Mouse (Mus musculus): ENCODE results near the gene Pias3. TPM values are rescaled to one million over a fixed set of nuclear protein-coding genes. Genes with fewer than 3 reads are reported as not detected.
"Not testable (repeated sequence)": the region's sequence is repeated elsewhere in the genome, so short reads cannot be mapped to it uniquely, and the experiment has no call there.

Pias3 gene
- total RNA-seq (2014; rRNA removed) = 25.0 and 29.8 TPM in 2 replicates
- 26.4 and 32.9 TPM in 2 replicates for polyA plus RNA-seq (2015; fragmentation: Nextera tagmentation; extraction: Ambion mirVana)

DNA sequence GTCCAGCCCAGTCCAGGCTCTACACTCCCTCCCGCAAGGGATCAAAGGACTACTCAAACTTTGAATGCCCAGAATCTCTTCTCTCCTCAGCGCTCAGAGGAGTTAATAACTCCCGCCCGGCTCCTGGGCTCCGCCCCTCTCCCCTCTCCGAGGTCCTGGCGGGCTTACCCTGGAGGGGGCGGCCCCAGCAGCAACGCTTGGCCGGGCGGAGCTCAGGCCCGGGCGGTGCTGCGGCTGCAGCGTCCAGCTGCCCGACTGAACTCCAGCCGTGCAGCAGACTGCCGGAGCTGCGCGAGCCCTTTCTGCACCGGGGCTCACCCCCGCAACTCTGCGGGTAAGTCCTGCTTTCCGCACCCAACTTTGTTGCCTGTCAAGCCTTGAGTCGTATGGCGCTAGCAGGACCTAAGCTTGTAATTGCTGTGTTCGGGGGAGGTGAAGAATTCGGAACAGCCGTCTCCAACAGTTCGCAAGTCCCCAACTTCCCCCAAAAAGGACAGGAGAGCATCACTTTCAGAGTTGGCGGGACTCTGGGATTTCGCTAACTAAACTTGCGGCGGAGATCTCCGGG is at the start of gene Pias3:
Pias3 (plus strand) TSS at position 187 of the 568 bp plus-strand sequence.
- no peak for TF ChIP-seq CTCF (IDR thresholded peaks at IDR 0.05; ENCODE audit: low read depth)

DNA sequence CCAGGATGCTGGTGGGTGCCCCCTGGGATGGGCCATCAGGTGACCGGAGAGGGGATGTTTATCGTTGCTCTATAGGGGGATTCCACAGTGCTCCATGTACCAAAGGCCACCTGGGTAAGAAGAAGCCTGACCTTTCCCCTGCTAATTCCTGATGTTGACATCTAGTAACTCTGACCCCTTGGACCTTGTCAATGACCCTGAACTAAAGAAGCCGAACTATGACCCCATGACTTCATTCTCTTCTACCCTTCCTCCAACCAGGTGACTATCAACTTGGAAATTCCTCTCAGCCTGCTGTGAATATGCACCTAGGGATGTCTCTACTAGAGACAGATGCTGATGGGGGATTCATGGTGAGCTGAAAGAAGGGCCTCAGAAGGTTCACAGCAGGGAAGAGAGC is 48.8 kb upstream of the Pias3 start:
- H3K9ac ChIP-seq = no peak overlapping the region
- H3K9me3 ChIP-seq (ENCODE audit: low read length) = no peaks in the 10 kb centered on the region
- H3K27ac ChIP-seq (ENCODE audit: low read depth, low read length) = no peak overlapping the region
- TF ChIP-seq CTCF (IDR thresholded peaks at IDR 0.05; ENCODE audit: low read depth) = no peak
- DNase-seq (no peak), ATAC-seq (no peak)
- H3K4me3 ChIP-seq (ENCODE audit: low read depth, low read length) = no peak overlapping the region
- WGBS = 91% methylated on average over 3 of the region's 3 CpGs
- peaks cover 23% of the 10 kb centered on the region for H3K36me3 ChIP-seq (ENCODE audit: insufficient read depth)
- no peaks in the 10 kb centered on the region for H3K27me3 ChIP-seq (ENCODE audit: insufficient read depth, low read length)
- no peaks in the 10 kb centered on the region for H3K4me1 ChIP-seq (ENCODE audit: insufficient read depth)
- no peak overlapping the region for H3K4me2 ChIP-seq (ENCODE audit: low read depth)

More for the DNA sequence above, at the start of gene Pias3:
- Histone ChIP-seq H3K4me2 (ENCODE audit: low read depth) (peak within 1 kb of the TSS; percentile 77), H3K4me1 (ENCODE audit: insufficient read depth) (peaks cover 9% of the 10 kb centered on the region), H3K9ac (peak within 1 kb of the TSS; percentile 92), H3K27me3 (ENCODE audit: insufficient read depth, low read length) (no peaks in the 10 kb centered on the region), H3K27ac (ENCODE audit: low read depth, low read length) (peak within 1 kb of the TSS; percentile 88), H3K36me3 (ENCODE audit: insufficient read depth) (peaks cover 12% of the 10 kb centered on the region), H3K4me3 (ENCODE audit: low read depth, low read length) (peak within 1 kb of the TSS; percentile 63), H3K9me3 (ENCODE audit: low read length) (no peaks in the 10 kb centered on the region)
- WGBS = under 1% methylated on average over 35 of the region's 35 CpGs
- DNase-seq (no peak), ATAC-seq (peak; percentile 53)

DNA sequence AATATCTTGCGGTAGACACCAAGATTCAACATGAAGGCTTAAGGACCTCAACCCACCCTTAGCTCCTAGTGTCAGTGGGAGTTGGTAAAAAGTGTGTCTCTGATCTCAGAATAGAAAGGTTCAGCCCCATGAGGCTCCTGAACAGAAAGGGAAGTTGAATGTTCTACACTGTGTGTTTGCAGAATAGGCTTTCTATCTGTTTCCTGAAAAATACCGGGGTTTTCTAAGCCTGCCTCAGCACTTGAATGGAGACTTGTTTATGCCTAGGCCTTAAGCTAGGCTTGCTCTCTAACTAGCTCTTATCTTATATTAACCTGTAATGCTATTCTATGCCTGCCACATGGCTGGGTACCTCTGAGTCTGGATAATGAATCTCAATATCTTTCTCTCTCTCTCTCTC is 35.3 kb upstream of the Pias3 start:
- no peak for DNase-seq
- no peak overlapping the region for H3K4me2 ChIP-seq (ENCODE audit: low read depth)
- no peaks in the 10 kb centered on the region for H3K27me3 ChIP-seq (ENCODE audit: insufficient read depth, low read length)
- no peak overlapping the region for H3K27ac ChIP-seq (ENCODE audit: low read depth, low read length)
- peaks cover 5% of the 10 kb centered on the region; the same call in 1 of the 2 replicates for H3K4me1 ChIP-seq (ENCODE audit: insufficient read depth)
- no peak for ATAC-seq
- H3K4me3 ChIP-seq (ENCODE audit: low read depth, low read length) = no peak overlapping the region
- H3K9ac ChIP-seq = no peak overlapping the region
- TF ChIP-seq CTCF (IDR thresholded peaks at IDR 0.05; ENCODE audit: low read depth) = no peak
- H3K9me3 ChIP-seq (ENCODE audit: low read length) = no peaks in the 10 kb centered on the region
- 85% methylated on average over 2 of the region's 2 CpGs for WGBS
- no peaks in the 10 kb centered on the region for H3K36me3 ChIP-seq (ENCODE audit: insufficient read depth)

DNA sequence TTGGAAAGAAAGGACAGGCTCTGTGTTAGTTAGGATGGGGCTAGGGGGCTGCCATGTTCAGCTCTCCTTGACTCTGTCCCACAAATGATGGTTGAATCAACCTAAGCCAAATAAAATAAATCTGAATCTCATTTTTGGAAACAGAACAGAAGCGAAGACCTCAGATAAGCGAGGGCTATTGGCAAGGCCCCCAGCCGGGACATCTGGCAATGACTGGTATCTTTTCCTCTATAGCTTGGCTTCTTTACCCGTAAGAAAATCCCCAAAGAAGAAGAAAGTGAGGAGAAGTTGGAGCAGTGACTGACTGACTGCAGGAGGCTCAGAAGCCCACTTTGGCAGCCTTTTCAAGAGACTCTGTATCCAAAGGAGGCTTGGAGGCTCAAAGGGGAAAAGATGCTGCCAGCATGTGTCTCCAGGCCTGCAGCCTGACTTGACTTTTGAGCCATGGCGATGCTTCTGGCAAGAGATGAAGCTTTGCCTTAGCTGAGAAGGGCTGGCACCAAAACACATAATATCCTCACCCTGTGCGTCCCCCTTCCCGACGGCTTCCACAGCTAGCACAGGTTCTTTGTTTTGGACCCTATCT is 33.4 kb upstream of the Pias3 start:
- H3K36me3 ChIP-seq (ENCODE audit: insufficient read depth) = no peaks in the 10 kb centered on the region
- H3K4me2 ChIP-seq (ENCODE audit: low read depth) = peak overlapping the region; percentile 64
- H3K27ac ChIP-seq (ENCODE audit: low read depth, low read length) = peak overlapping the region; percentile 79
- peak; percentile 34 for ATAC-seq
- no peak for TF ChIP-seq CTCF (IDR thresholded peaks at IDR 0.05; ENCODE audit: low read depth)
- no peaks in the 10 kb centered on the region for H3K9me3 ChIP-seq (ENCODE audit: low read length)
- 36% methylated on average over 8 of the region's 8 CpGs for WGBS
- peak; percentile 63 for DNase-seq
- H3K4me1 ChIP-seq (ENCODE audit: insufficient read depth) = peaks cover 5% of the 10 kb centered on the region; the same call in 1 of the 2 replicates
- H3K4me3 ChIP-seq (ENCODE audit: low read depth, low read length) = peak overlapping the region; percentile 43
- H3K27me3 ChIP-seq (ENCODE audit: insufficient read depth, low read length) = no peaks in the 10 kb centered on the region
- peak overlapping the region; percentile 55; the same call in 1 of the 2 replicates for H3K9ac ChIP-seq

DNA sequence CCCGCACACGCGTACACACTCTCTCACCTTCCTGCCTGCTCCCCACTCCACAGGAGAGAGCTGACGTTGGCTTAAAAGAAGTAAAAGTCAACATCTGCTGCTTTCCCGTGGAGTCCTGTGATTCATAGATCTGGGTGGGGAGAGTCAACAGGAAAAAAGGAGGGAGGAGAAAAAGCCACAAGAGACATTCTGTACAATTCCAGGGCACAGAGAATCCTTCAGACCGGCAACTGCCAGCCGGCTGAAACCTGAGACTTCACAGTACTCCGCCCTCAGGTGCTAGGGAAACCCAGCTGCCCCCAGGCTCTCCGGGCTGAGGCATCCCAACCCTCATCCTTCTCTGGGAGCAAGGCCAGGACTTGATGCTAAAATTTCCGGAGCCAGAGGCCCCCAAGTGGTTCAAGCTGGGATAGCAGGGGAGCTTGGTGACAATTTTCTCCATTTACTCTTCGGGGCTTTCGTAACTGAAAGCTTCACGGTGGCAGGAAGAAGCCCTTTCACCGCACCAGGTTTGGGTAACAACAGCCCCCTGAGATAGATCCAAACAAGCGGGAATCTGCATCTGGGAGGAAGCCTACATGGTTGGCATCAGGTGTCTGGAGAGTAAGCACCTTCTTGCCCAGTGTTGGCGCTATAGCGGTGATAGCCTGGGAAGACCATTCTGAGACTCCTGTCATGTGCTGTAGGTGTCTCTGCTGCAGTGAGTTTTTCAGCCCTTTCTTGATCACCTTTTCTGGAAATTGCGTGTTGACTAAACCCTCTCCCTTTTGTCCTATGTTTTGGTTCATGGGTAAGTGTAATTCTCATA is 32.5 kb upstream of the Pias3 start:
- peak; percentile 90 for ATAC-seq
- Histone ChIP-seq H3K36me3 (ENCODE audit: insufficient read depth) (no peaks in the 10 kb centered on the region), H3K4me3 (ENCODE audit: low read depth, low read length) (peak overlapping the region; percentile 43), H3K4me2 (ENCODE audit: low read depth) (peak overlapping the region; percentile 64), H3K9me3 (ENCODE audit: low read length) (no peaks in the 10 kb centered on the region), H3K27ac (ENCODE audit: low read depth, low read length) (peak overlapping the region; percentile 79), H3K4me1 (ENCODE audit: insufficient read depth) (peaks cover 5% of the 10 kb centered on the region; the same call in 1 of the 2 replicates), H3K27me3 (ENCODE audit: insufficient read depth, low read length) (no peaks in the 10 kb centered on the region), H3K9ac (peak overlapping the region; percentile 55)
- DNase-seq = peak; percentile 95
- WGBS = 7% methylated on average over 16 of the region's 18 CpGs
- peak; percentile 82 for TF ChIP-seq CTCF (IDR thresholded peaks at IDR 0.05; ENCODE audit: low read depth)

DNA sequence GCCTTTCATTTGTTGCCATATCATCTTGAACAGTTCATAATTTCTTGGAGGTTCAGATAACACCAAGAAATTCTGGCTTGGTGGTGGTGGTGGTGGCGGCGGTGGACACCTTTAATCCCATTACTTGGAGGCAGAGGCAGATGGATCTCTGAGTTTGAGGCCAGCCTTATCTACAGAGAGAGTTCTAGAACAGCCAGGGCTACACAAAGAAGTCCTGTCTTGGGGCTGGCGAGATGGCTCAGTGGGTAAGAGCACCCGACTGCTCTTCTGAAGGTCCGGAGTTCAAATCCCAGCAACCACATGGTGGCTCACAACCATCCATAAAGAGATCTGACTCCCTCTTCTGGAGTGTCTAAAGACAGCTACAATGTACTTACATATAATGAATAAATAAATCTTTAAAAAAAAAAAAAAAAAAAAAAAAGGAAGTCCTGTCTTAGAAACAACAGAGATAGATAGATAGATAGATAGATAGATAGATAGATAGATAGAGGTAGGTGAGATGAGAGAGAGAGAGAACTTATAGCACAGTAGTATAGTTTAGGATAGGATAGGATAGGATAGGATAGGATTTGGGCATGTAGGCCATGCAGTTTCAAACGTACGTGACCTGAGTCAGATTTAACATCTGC is 30.3 kb upstream of the Pias3 start:
- not testable (repeated sequence) for H3K27me3 ChIP-seq (ENCODE audit: insufficient read depth, low read length); H3K4me3 ChIP-seq (ENCODE audit: low read depth, low read length); H3K9me3 ChIP-seq (ENCODE audit: low read length); H3K9ac ChIP-seq; H3K4me1 ChIP-seq (ENCODE audit: insufficient read depth); H3K4me2 ChIP-seq (ENCODE audit: low read depth); H3K27ac ChIP-seq (ENCODE audit: low read depth, low read length); H3K36me3 ChIP-seq (ENCODE audit: insufficient read depth); ATAC-seq; DNase-seq
- WGBS = 90% methylated on average over 7 of the region's 7 CpGs
